Mouse (Mus musculus): ENCODE measurements around the gene Coq4.

Coq4 gene

DNA sequence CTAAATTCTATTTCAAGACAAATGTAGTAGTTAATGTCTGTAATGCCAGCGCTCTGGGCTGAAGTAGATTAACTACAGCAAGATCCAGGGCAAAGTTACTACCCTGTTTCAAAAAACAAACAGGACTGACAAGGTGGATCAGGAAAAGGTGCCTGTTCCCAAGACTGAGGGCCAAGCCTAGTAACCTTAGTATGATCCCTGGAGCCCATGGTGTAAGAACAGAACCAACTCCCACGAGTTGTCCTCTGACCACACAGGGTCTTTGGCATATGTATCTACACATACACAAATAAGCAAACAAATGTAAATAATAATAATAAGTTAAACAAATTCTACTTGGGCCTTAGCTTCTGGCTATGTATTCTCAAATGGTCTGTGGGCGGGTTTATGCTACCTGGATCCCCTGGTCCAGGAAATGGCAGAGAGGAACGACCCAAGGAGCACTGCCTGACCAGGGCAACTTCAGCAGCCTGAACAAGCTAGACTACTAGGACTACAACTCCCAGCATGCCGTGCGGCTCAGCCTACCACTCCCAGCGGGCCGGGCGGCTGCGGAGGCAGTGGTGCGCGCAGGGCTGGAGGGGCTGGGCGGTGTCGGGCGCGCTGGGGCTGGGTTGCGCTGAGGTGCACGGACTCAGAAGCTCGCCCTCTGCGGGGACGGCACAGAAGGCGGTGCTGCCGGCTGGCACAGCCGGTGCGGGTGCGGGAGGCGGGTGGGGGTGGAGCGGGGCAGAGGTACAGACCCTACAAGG is 15.0 kb downstream of the Coq4 start, which contains the start of gene Slc27a4:
Gene Slc27a4 (plus strand): TSS at position 560 of the 752 bp plus-strand sequence.
- peak; percentile 98 to 100 for DNase-seq

DNA sequence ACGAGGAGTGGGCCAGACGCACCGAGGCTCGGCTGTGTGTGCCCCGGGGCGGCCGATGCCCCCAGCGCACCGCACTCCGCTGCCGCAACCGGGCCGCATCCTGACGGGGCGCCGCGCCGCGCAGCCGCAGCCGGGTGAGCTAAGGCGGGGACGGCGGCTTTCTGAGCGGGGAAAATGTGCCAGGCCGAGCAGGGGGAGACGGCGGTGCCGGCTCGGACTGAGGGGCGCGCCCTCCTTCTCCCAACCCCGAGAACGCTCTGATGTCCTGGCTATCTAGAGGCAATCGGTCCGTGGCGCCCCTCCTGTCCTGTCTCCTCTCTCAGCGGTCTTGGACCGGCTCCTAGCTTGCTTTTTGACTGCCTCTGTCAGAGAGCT is 15.5 kb downstream of the Coq4 start:
- DNase-seq, result no peak

GRCm38 (mm10) chr2:29803400-29803831 is 16.1 kb downstream of the Coq4 start:
- peak; percentile 30 to 62 for DNase-seq

DNA sequence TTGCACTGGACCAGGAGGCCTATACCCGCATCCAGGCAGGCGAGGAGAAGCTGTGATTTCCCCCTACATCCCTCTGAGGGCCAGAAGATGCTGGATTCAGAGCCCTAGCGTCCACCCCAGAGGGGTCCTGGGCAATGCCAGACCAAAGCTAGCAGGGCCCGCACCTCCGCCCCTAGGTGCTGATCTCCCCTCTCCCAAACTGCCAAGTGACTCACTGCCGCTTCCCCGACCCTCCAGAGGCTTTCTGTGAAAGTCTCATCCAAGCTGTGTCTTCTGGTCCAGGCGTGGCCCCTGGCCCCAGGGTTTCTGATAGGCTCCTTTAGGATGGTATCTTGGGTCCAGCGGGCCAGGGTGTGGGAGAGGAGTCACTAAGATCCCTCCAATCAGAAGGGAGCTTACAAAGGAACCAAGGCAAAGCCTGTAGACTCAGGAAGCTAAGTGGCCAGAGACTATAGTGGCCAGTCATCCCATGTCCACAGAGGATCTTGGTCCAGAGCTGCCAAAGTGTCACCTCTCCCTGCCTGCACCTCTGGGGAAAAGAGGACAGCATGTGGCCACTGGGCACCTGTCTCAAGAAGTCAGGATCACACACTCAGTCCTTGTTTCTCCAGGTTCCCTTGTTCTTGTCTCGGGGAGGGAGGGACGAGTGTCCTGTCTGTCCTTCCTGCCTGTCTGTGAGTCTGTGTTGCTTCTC is 28.5 kb downstream of the Coq4 start:
- DNase-seq, result no peak

DNA sequence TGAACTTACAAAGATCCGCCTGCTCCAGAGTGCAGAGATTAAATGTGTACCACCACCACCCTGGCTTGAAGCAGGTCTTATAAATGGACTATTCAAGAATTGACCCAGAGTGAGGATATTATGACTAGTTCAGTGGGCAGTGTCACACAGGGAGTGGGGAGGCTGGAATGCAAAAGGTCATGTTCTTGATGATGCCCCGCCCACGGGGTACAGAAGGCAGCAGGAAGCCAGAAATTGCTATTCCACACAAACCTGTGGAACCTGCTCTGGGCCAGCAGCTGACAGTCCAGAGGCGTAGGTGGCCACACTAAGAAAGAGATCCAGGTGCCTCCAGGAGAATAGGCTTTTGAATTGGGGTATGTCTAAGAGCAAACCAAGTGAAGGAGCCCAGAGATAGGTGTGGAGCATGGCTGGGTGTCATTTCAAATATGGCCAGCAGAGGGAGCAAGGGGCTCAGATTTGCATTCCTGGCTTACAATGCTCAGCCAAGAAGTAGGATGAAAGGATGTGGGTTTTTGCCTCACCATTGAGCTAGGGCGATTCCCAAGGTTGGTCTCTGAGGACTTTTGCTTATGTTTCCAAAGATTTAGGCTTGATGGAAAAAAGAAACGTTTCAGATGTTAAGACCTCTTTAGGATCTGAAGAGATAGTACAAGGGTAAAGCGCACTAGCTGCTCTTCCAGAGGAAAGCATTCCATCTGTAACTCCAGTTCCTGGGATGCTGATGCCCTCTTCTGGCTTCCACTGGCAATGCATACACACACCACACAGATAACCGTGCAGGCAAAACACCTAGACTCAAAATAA is 30.3 kb downstream of the Coq4 start:
- DNase-seq, result peak; percentile 82 to 93

- DNase-seq, result no peak
Measured at GRCm38 (mm10) chr2:29819363-29819762, 32.1 kb downstream of the Coq4 start.

- DNase-seq, result peak; percentile 63 to 77
Measured at GRCm38 (mm10) chr2:29820025-29820817, 32.9 kb downstream of the Coq4 start, which contains the start of gene Urm1. Gene Urm1 (plus strand): TSS chr2:29820075.

DNA sequence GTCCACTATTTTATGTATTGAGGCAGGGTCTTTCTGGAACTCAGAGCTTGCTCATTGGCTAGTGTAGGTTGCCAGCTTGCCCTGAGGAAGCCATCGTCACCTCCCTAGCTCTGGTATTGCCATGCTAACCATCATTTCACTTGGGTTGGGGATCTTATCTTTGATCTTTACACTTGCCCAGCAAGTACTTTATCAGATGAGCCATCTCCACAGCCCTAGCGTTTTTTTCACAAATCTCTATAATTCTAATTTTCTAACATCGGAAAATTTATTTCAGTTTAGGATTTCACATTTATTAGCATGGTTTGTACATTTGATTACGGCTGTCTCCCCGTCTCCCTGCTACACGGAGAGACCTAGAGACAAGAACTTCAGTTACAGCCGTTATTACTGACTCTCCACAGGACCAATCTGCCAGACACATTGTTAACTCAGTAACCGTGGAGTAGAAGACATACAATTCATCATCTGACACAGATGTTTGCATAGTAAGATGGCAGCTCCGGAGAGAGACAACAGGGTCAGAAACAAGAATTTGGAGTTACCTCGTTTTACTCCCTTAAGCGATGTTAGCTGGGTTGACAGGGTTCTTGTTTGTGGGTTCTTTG is 39.1 kb downstream of the Coq4 start:
- DNase-seq, result no peak

GRCm38 (mm10) chr2:29826926-29827708 is 39.8 kb downstream of the Coq4 start:
- DNase-seq, result peak; percentile 98

- DNase-seq, result no peak
Measured at GRCm38 (mm10) chr2:29827709-29828024, 40.4 kb downstream of the Coq4 start.

- DNase-seq, result no peak
Measured at GRCm38 (mm10) chr2:29831106-29831505, 43.8 kb downstream of the Coq4 start.

DNA sequence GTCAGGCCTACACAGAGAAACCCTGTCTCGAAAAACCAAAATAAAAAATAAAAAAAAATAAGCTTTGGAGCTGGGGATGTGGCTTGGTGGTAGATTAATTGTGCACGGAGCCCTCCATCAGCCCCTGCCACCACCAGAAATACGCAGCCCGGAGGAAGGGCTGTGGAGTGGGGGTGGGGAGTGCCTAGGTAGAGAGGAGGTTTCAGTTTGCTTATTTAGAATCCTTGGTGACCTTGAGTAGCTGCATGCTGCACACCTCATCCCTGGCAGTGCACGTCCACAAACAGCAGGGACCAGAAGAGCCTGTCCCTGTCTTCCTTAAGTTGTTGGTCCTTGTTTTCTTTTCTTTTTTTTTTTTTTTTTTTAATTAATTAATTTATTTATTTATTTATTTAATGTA is 46.5 kb downstream of the Coq4 start:
- no peak for DNase-seq

GRCm38 (mm10) chr2:29835391-29835899 is 48.2 kb downstream of the Coq4 start:
- peak; percentile 23 to 40 for DNase-seq

DNA sequence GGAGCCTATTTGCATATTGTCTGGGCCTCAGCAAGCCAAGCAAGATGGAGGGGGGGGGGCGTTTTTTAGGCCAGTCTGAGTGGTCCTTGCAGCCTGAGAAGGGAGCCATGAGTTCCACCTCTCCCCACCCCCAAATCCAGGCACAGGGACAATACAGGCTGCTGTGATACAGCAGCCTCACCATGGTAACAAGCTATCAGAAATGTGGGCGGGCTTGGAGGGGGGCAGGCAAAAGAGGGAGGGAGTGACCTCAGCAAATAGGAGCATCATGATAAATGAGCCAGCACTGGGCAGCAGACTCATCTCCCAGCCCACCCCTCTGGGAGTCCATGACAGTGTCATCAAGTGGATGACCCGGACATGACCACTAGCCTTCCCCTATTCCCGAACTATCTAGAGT is 52.2 kb downstream of the Coq4 start:
- DNase-seq, result no peak

GRCm38 (mm10) chr2:29843231-29844105 is 56.2 kb downstream of the Coq4 start:
- DNase-seq, result no peak

DNA sequence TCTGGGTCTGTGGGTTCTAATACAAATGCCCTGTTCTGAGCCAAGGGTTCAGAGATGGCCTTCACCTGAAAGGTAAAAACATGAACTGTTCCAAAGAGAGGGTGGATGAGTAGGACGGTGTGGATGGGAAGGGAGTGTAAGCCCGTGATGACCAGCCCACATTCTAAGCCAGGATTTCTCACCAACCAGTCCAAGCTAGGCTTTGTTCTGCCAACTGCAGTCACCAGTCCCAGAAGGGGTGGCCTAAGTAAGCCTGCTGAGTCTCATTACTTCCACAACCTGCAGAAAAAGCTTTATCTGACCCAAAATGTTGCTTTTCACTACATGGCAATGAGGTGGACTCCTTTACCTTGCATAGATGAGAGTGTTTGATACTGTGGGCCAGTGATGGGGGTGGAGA is 56.8 kb downstream of the Coq4 start:
- no peak for DNase-seq

DNA sequence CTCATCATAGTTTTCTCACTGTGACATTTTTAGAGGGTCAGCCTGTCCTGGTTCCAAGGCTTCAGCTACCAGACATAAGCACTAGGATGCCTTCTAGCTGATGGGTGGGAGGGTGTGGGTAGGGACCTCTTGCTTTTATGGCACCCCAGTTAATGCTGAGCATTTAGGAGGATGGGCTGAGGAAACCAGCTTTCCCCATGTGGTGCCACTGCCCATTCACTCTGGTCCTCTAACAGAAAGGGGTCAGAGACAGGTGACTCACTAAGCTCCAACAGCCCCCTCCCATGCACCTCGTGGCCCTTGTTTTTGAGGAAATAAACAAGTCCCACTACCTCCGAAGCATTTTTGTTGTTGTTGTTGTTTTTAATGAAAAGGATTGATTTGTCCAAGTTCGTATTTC is 57.4 kb downstream of the Coq4 start:
- no peak for DNase-seq

GRCm38 (mm10) chr2:29845636-29846035 is 58.3 kb downstream of the Coq4 start:
- DNase-seq, result no peak

- peak; percentile 41 to 45 for DNase-seq
Measured at GRCm38 (mm10) chr2:29846061-29846853, 59.0 kb downstream of the Coq4 start.
